In the genomic region with DNA sequence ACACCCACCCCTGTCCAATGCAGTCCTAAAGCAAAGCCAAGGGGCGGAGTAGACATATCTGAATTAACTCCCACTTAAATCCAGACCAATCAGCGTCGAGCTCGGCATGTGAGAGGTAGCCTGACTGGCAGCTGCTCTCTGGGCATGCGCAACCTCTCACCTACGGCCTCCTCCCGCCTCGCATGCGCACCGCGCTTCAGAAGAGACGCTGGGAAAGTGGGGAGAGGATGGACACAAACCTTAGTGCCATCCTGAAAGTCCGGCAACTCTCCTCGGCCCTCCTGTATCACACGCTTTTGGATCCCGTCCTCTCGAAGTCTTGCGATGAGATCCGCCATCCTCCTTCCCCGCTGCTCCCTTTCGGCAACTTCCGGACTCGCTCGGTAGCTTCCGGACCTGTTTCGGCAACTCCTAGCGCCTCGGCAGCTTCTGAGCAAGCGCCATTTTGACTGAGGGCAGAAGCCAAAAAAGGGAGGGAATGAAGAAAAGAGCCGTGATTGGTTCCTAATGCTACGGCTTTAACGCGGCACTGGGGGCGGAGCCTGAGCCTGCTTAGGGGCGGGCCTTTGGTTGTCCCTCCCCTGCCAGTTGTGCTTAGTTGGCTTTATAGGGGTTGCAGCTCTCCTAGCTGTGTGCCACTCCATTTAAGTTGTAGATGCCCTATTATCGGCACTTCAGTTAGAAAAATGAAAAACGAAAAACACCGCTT, we compare ENCODE assay signal across 8 mouse cellular contexts. TPM values are rescaled to one million over a fixed set of nuclear protein-coding genes. Genes with fewer than 3 reads are reported as not detected.
DNase-seq lines count a peak whose midpoint lies in the region; ATAC-seq lines count a peak whose summit lies in the region.

No protein-coding gene starts in this region.

- peaks cover 6 to 9% of the 10 kb centered on the region in 2 experiments; a peak in 2 of 4 replicates for H3K4me1 ChIP-seq in heart, embryonic 14.5 days (ENCODE audit: control insufficient read depth in 2 of 2, insufficient read depth in 2 of 2, low read length in 2 of 2)
- H3K4me1 ChIP-seq in liver, embryonic 13.5 days (replicated peaks): peaks cover 59% of the 10 kb centered on the region
- peaks cover 8% of the 10 kb centered on the region for H3K4me1 ChIP-seq in stomach, embryonic 16.5 days (ENCODE audit: control insufficient read depth, insufficient read depth, low read length)

- H3K4me2 ChIP-seq in heart, embryonic 14.5 days (ENCODE audit: low read length): peak overlapping the region; percentile 66
- H3K4me2 ChIP-seq in liver, embryonic 13.5 days: peak overlapping the region; percentile 73
- H3K4me2 ChIP-seq in stomach, embryonic 16.5 days (ENCODE audit: low read depth, low read length): peak overlapping the region; percentile 48

- ATAC-seq in CD4-positive, CD25-positive, alpha-beta regulatory T cell, adult 4 months: peak; percentile 59
- peak; percentile 70 for ATAC-seq in heart, embryonic 14.5 days (ENCODE audit: insufficient number of reproducible peaks, insufficient read depth, low FRiP score, low read depth)
- peak; percentile 61 for ATAC-seq in liver, embryonic 13.5 days (ENCODE audit: low read depth)
- peak; percentile 84 for ATAC-seq in stomach, embryonic 16.5 days (ENCODE audit: insufficient read depth, low FRiP score)

- peaks cover 25% of the 10 kb centered on the region for H3K36me3 ChIP-seq in heart, embryonic 14.5 days (ENCODE audit: control insufficient read depth, insufficient read depth, low read length)
- peaks cover 24% of the 10 kb centered on the region for H3K36me3 ChIP-seq in liver, embryonic 13.5 days
- no peaks in the 10 kb centered on the region for H3K36me3 ChIP-seq in stomach, embryonic 16.5 days (ENCODE audit: control insufficient read depth, insufficient read depth, low read length)

- peak overlapping the region; percentile 47 to 56 for H3K4me3 ChIP-seq in heart, embryonic 14.5 days (ENCODE audit: control insufficient read depth in 1 of 2, insufficient read depth in 1 of 2, low read depth in 1 of 2, low read length in 2 of 2)
- peak overlapping the region; percentile 60 for H3K4me3 ChIP-seq in liver, embryonic 13.5 days (replicated peaks)
- peak overlapping the region; percentile 55 for H3K4me3 ChIP-seq in stomach, embryonic 16.5 days (replicated peaks; ENCODE audit: low read length)

- no peaks in the 10 kb centered on the region for H3K9me3 ChIP-seq in heart, embryonic 14.5 days (ENCODE audit: control insufficient read depth, low read length)
- H3K9me3 ChIP-seq in liver, embryonic 13.5 days (replicated peaks): no peaks in the 10 kb centered on the region
- no peaks in the 10 kb centered on the region for H3K9me3 ChIP-seq in stomach, embryonic 16.5 days (replicated peaks; ENCODE audit: control insufficient read depth, low read length)

- no peaks in the 10 kb centered on the region for H3K27me3 ChIP-seq in heart, embryonic 14.5 days (ENCODE audit: control insufficient read depth, insufficient read depth, low read length)
- H3K27me3 ChIP-seq in liver, embryonic 13.5 days: no peaks in the 10 kb centered on the region
- no peaks in the 10 kb centered on the region for H3K27me3 ChIP-seq in stomach, embryonic 16.5 days (ENCODE audit: control insufficient read depth, insufficient read depth, low read length)

- DNase-seq in c-Kit-negative CD71-positive TER-119-positive erythroid progenitor cells, embryonic 14.5 days (ENCODE audit: low read depth, low spot score): peak; percentile 94
- DNase-seq in fibroblast of lung, adult 2 months (ENCODE audit: low read depth): peak; percentile 99
- DNase-seq in kidney, postnatal 14 days: peak; percentile 99
- peak; percentile 97 for DNase-seq in liver, embryonic 13.5 days
- peak; percentile 96 for DNase-seq in neural tube, embryonic 10.5 days (ENCODE audit: extremely low spot score, low spot score)

- H3K9ac ChIP-seq in heart, embryonic 14.5 days (ENCODE audit: low read length): peak overlapping the region; percentile 69
- H3K9ac ChIP-seq in liver, embryonic 13.5 days: peak overlapping the region; percentile 68
- H3K9ac ChIP-seq in stomach, embryonic 16.5 days (ENCODE audit: low read length): peak overlapping the region; percentile 76

- peak overlapping the region; percentile 66 to 77 for H3K27ac ChIP-seq in heart, embryonic 14.5 days (replicated peaks in 1 of 2; ENCODE audit: control insufficient read depth in 1 of 2, insufficient read depth in 1 of 2, low read depth in 2 of 2, low read length in 2 of 2)
- H3K27ac ChIP-seq in liver, embryonic 13.5 days: peak overlapping the region; percentile 80
- peak overlapping the region; percentile 79 for H3K27ac ChIP-seq in stomach, embryonic 16.5 days (ENCODE audit: low read length)

- WGBS in heart, embryonic 14.5 days: 4% methylated on average over 38 of the region's 38 CpGs
- WGBS in liver, embryonic 13.5 days (ENCODE audit: insufficient replicate concordance): 2% methylated on average over 38 of the region's 38 CpGs
- 2% methylated on average over 38 of the region's 38 CpGs for WGBS in stomach, embryonic 16.5 days

RNA-seq across cellular contexts. Expression of a gene that starts 4.4 kb away (rescaled TPM):
- 100 to 1,000 TPM; 179 to 208 TPM for polyA plus RNA-seq in CD4-positive, CD25-positive, alpha-beta regulatory T cell, adult 4 months (2017; shearing (Covaris generic))
- polyA plus RNA-seq in heart, embryonic 14.5 days (2014; fragmentation: Nextera tagmentation; extraction: Ambion mirVana): 87.3 and 100 TPM in 2 replicates
- polyA plus RNA-seq in liver, embryonic 13.5 days (2015; fragmentation: Nextera tagmentation; extraction: Ambion mirVana): 37.7 and 38.9 TPM in 2 replicates
- polyA plus RNA-seq in stomach, embryonic 16.5 days (2015; fragmentation: Nextera tagmentation; extraction: Ambion mirVana): 86.9 and 90.8 TPM in 2 replicates

RNA-seq across cellular contexts. Expression of a gene that starts 18.3 kb away (rescaled TPM):
- under 1 TPM in 1 of 2 experiments, not detected in 1; 0.29 TPM for polyA plus RNA-seq in CD4-positive, CD25-positive, alpha-beta regulatory T cell, adult 4 months (2017; shearing (Covaris generic))
- polyA plus RNA-seq in heart, embryonic 14.5 days (2014; fragmentation: Nextera tagmentation; extraction: Ambion mirVana): not detected in 2 replicates
- 0.02 TPM in 1 of 2 replicates, not detected in the other for polyA plus RNA-seq in liver, embryonic 13.5 days (2015; fragmentation: Nextera tagmentation; extraction: Ambion mirVana)
- not detected in 2 replicates for polyA plus RNA-seq in stomach, embryonic 16.5 days (2015; fragmentation: Nextera tagmentation; extraction: Ambion mirVana)

RNA-seq across cellular contexts. Expression of a gene that starts 21.5 kb away (rescaled TPM):
- 100 to 1,000 TPM in 1 of 2 experiments, 10 to 100 TPM in 1; 98.7 to 113 TPM for polyA plus RNA-seq in CD4-positive, CD25-positive, alpha-beta regulatory T cell, adult 4 months (2017; shearing (Covaris generic))
- 17.3 TPM in 2 replicates for polyA plus RNA-seq in heart, embryonic 14.5 days (2014; fragmentation: Nextera tagmentation; extraction: Ambion mirVana)
- 2.8 and 3.1 TPM in 2 replicates for polyA plus RNA-seq in liver, embryonic 13.5 days (2015; fragmentation: Nextera tagmentation; extraction: Ambion mirVana)
- polyA plus RNA-seq in stomach, embryonic 16.5 days (2015; fragmentation: Nextera tagmentation; extraction: Ambion mirVana): 13.8 and 14.9 TPM in 2 replicates

RNA-seq across cellular contexts. Expression of a gene that starts 22.6 kb away (rescaled TPM):
- polyA plus RNA-seq in CD4-positive, CD25-positive, alpha-beta regulatory T cell, adult 4 months (2017; shearing (Covaris generic)): under 1 TPM; 0.79 to 0.92 TPM
- not detected in 2 replicates for polyA plus RNA-seq in heart, embryonic 14.5 days (2014; fragmentation: Nextera tagmentation; extraction: Ambion mirVana)
- 0.07 and 0.13 TPM in 2 replicates for polyA plus RNA-seq in liver, embryonic 13.5 days (2015; fragmentation: Nextera tagmentation; extraction: Ambion mirVana)
- polyA plus RNA-seq in stomach, embryonic 16.5 days (2015; fragmentation: Nextera tagmentation; extraction: Ambion mirVana): 0.12 TPM in 1 of 2 replicates, not detected in the other

RNA-seq across cellular contexts. Expression of a gene that starts 24.3 kb away (rescaled TPM):
- polyA plus RNA-seq in CD4-positive, CD25-positive, alpha-beta regulatory T cell, adult 4 months (2017; shearing (Covaris generic)): 100 to 1,000 TPM; 328 to 403 TPM
- polyA plus RNA-seq in heart, embryonic 14.5 days (2014; fragmentation: Nextera tagmentation; extraction: Ambion mirVana): 62.5 and 63.8 TPM in 2 replicates
- polyA plus RNA-seq in liver, embryonic 13.5 days (2015; fragmentation: Nextera tagmentation; extraction: Ambion mirVana): 94.3 and 94.7 TPM in 2 replicates
- 115 and 128 TPM in 2 replicates for polyA plus RNA-seq in stomach, embryonic 16.5 days (2015; fragmentation: Nextera tagmentation; extraction: Ambion mirVana)

Comparison
In these comparisons a context has a peak if more than half of its experiments do, and no peak if none do; other contexts are left out.
1. Peak in every context shown above with its lines: DNase-seq, ATAC-seq, H3K4me3 ChIP-seq and H3K27ac ChIP-seq.